Mouse (Mus musculus): ENCODE data around the gene Taf9. TPM values are rescaled to one million over a fixed set of nuclear protein-coding genes. Genes with fewer than 3 reads are reported as not detected.

Taf9 gene
- total and polyA plus RNA-seq, 3 experiments, result 4.4 to 14.3 (median 9.7) TPM

GRCm38 (mm10) chr13:100682837-100683236, 31.5 kb downstream of the Taf9 start:
- no peak for DNase-seq (ENCODE audit: extremely low read depth)
- peaks cover 0 to 4% of the 10 kb centered on the region in 2 experiments; a peak in 1 of 4 replicates for H3K4me1 ChIP-seq (ENCODE audit: control insufficient read depth in 1 of 2, insufficient read depth in 2 of 2)
- no peaks in the 10 kb centered on the region for H3K9me3 ChIP-seq (replicated peaks; ENCODE audit: low read length)
- TF ChIP-seq ZMIZ1 (IDR thresholded peaks at IDR 0.05; ENCODE audit: low read depth, low read length) (no peak), KAT2A (IDR thresholded peaks at IDR 0.05; ENCODE audit: insufficient replicate concordance, low read length) (no peak), NELFE (IDR thresholded peaks at IDR 0.05; ENCODE audit: low read depth, low read length) (no peak), E2F4 (IDR thresholded peaks at IDR 0.05; ENCODE audit: insufficient replicate concordance, low read depth, low read length) (no peak), GABPA (IDR thresholded peaks at IDR 0.05; ENCODE audit: insufficient replicate concordance, low read depth, low read length) (no peak), HCFC1 (IDR thresholded peaks at IDR 0.05; ENCODE audit: low read depth, low read length) (no peak), ELF1 (IDR thresholded peaks at IDR 0.05; ENCODE audit: low read depth, low read length) (no peak), ZC3H11A (IDR thresholded peaks at IDR 0.05; ENCODE audit: low read depth, low read length) (no peak), POLR2A (IDR thresholded peaks at IDR 0.05; ENCODE audit: low read depth, low read length) (no peak), MXI1 (IDR thresholded peaks at IDR 0.05; ENCODE audit: low read depth, low read length) (no peak), JUN (IDR thresholded peaks at IDR 0.05; ENCODE audit: insufficient read depth, low read depth, low read length) (no peak), ETS1 (conservative IDR thresholded peaks at IDR 0.05; ENCODE audit: low read depth, low read length) (no peak), MYC (IDR thresholded peaks at IDR 0.05; ENCODE audit: low read depth, low read length) (no peak), ZNF384 (IDR thresholded peaks at IDR 0.05; ENCODE audit: low read depth, low read length) (no peak)
- H3K4me3 ChIP-seq (replicated peaks in 1 of 3; ENCODE audit: low read depth in 2 of 3, low read length in 2 of 3, poor library complexity in 1 of 3), result no peak overlapping the region
- H3K79me2 ChIP-seq (replicated peaks; ENCODE audit: control insufficient read depth, extremely low read depth, insufficient read depth, poor library complexity, severe bottlenecking), result no peaks in the 10 kb centered on the region
- H3K4me2 ChIP-seq (ENCODE audit: insufficient read depth, low read depth, poor library complexity, severe bottlenecking), result no peak overlapping the region
- H3K27me3 ChIP-seq (replicated peaks), result no peaks in the 10 kb centered on the region
- H3K9ac ChIP-seq (ENCODE audit: insufficient read depth, low read depth), result no peak overlapping the region
- in situ Hi-C loops (cut with MboI; ENCODE audit: low pct_ligation_motif_present, low pct_unique_long_range_greater_than_20kb, low sequenced_read_pairs) (no loop called here), dilution Hi-C loops (cut with MboI; ENCODE audit: extremely low pct_ligation_motif_present, extremely low pct_unique_long_range_greater_than_20kb, low sequenced_read_pairs) (no loop called here)
- H3K36me3 ChIP-seq (replicated peaks in 1 of 2; ENCODE audit: control insufficient read depth in 1 of 2, insufficient read depth in 1 of 2, low read length in 1 of 2), result no peaks in the 10 kb centered on the region
- H3K27ac ChIP-seq (ENCODE audit: insufficient read depth, low read depth), result no peak overlapping the region

GRCm38 (mm10) chr13:100684355-100684754, 33.0 kb downstream of the Taf9 start:
- in situ Hi-C loops (cut with MboI; ENCODE audit: low pct_ligation_motif_present, low pct_unique_long_range_greater_than_20kb, low sequenced_read_pairs) (no loop called here), dilution Hi-C loops (cut with MboI; ENCODE audit: extremely low pct_ligation_motif_present, extremely low pct_unique_long_range_greater_than_20kb, low sequenced_read_pairs) (no loop called here)
- Histone ChIP-seq H3K4me1 (ENCODE audit: control insufficient read depth in 1 of 2, insufficient read depth in 2 of 2) (peaks cover 0 to 4% of the 10 kb centered on the region in 2 experiments; a peak in 1 of 4 replicates), H3K36me3 (replicated peaks in 1 of 2; ENCODE audit: control insufficient read depth in 1 of 2, insufficient read depth in 1 of 2, low read length in 1 of 2) (no peaks in the 10 kb centered on the region), H3K27me3 (replicated peaks) (no peaks in the 10 kb centered on the region), H3K9ac (ENCODE audit: insufficient read depth, low read depth) (no peak overlapping the region), H3K4me3 (replicated peaks in 1 of 3; ENCODE audit: low read depth in 2 of 3, low read length in 2 of 3, poor library complexity in 1 of 3) (no peak overlapping the region), H3K9me3 (replicated peaks; ENCODE audit: low read length) (no peaks in the 10 kb centered on the region), H3K79me2 (replicated peaks; ENCODE audit: control insufficient read depth, extremely low read depth, insufficient read depth, poor library complexity, severe bottlenecking) (no peaks in the 10 kb centered on the region), H3K27ac (ENCODE audit: insufficient read depth, low read depth) (no peak overlapping the region), H3K4me2 (ENCODE audit: insufficient read depth, low read depth, poor library complexity, severe bottlenecking) (no peak overlapping the region; the same call in 1 of the 2 replicates)
- TF ChIP-seq TCF12 (IDR thresholded peaks at IDR 0.05; ENCODE audit: low read depth, low read length) (no peak), ETS1 (conservative IDR thresholded peaks at IDR 0.05; ENCODE audit: low read depth, low read length) (no peak), RAD21 (IDR thresholded peaks at IDR 0.05; ENCODE audit: low read depth, low read length) (peak; percentile 66), BHLHE40 (IDR thresholded peaks at IDR 0.05; ENCODE audit: low read depth, low read length) (no peak), CTCF (conservative IDR thresholded peaks at IDR 0.05 in 1 of 2, IDR thresholded peaks at IDR 0.05 in 1 of 2; ENCODE audit: low read depth in 2 of 2, low read length in 2 of 2) (peak; percentile 39 to 68; a peak in 3 of 4 replicates), SMC3 (IDR thresholded peaks at IDR 0.05; ENCODE audit: low read depth, low read length) (peak; percentile 44)
- peak; percentile 60 for DNase-seq (ENCODE audit: extremely low read depth)
